Mouse (Mus musculus) forebrain, embryonic 13.5 days (tissue): ENCODE measurements around the gene Zfpm1. TPM values are rescaled to one million over a fixed set of nuclear protein-coding genes. Genes with fewer than 3 reads are reported as not detected.

Experiments
- ATAC-seq: fragments of 200-750 bp; cut with Nextera tagmentation; 2 replicates; pipeline ENCODE4 v1.8.0; 2017
- H3K27ac ChIP-seq: fragments of 300-500 bp; sonication (generic); 2 replicates; pipeline ENCODE4 v1.5.1; 2015; ENCODE audit warnings: inconsistent platforms, mild to moderate bottlenecking, moderate library complexity
- H3K27me3 ChIP-seq: fragments of 300-500 bp; sonication (generic); 2 replicates; pipeline ENCODE4 v1.6.1; 2015; ENCODE audit warnings: mild to moderate bottlenecking, inconsistent platforms
- H3K36me3 ChIP-seq: fragments of 300-500 bp; sonication (generic); 2 replicates; pipeline ENCODE4 v1.6.1; 2015; ENCODE audit warnings: mild to moderate bottlenecking, inconsistent platforms; ENCODE audit not compliant: poor library complexity, severe bottlenecking
- H3K4me1 ChIP-seq: fragments of 300-500 bp; sonication (generic); 2 replicates; pipeline ENCODE4 v1.6.1; 2015; ENCODE audit warnings: inconsistent platforms
- H3K4me2 ChIP-seq: fragments of 300-500 bp; sonication (generic); 2 replicates; pipeline ENCODE4 v1.6.1; 2015; ENCODE audit warnings: inconsistent platforms, mild to moderate bottlenecking, moderate library complexity
- H3K4me3 ChIP-seq: fragments of 300-500 bp; sonication (generic); 2 replicates; pipeline ENCODE4 v1.5.1; 2015; ENCODE audit warnings: mild to moderate bottlenecking, inconsistent platforms
- H3K9ac ChIP-seq: fragments of 300-500 bp; sonication (generic); 2 replicates; pipeline ENCODE4 v1.6.1; 2015; ENCODE audit warnings: mild to moderate bottlenecking, inconsistent platforms
- H3K9me3 ChIP-seq: fragments of 300-500 bp; sonication (generic); replicated peaks from 2 replicates; pipeline ENCODE4 v1.6.1; 2016; ENCODE audit warnings: inconsistent platforms
- WGBS: fragments of 180-500 bp; shearing (Covaris S2); methylation state at CpG from one replicate; pipeline ENCODE4 v1.1.7; 2015; 5-methylcytosine and 5-hydroxymethylcytosine counted together
- polyA plus RNA-seq: library from polyadenylated mRNA; unstranded; fragments of >200 nt; fragmentation: Nextera tagmentation; extraction: Ambion mirVana; gene quantifications from 2 replicates; pipeline ENCODE4 v1.2.1, GENCODE M21; 2015

Zfpm1 gene
- 0.48 and 0.49 TPM in 2 replicates for polyA plus RNA-seq

DNA sequence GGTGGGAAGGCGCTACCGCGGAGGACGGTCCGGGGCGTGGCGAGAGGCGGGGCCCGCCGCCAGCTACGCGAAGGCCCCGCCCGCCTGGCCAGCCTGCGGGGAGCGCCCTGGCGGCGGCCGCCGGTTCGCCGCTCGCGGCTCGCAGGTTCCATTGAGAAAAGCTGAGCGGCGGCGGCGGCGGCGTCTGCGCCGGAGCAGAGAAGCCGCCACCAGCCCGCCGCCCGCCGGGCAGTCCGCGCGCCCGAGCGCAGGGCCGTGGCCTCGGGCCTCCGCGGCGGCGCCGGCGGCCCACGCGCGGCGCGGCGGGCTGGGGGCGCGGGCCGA lies at the start of gene Zfpm1:
TSS of gene Zfpm1 (plus strand) at position 107 of the 324 bp plus-strand sequence.
- H3K4me3 ChIP-seq = peak within 1 kb of the TSS; percentile 61
- H3K4me1 ChIP-seq = peaks cover 42% of the 10 kb centered on the region
- peak within 1 kb of the TSS; percentile 75 for H3K9ac ChIP-seq
- no peak for ATAC-seq
- no peaks in the 10 kb centered on the region for H3K9me3 ChIP-seq
- H3K27ac ChIP-seq = peak within 1 kb of the TSS; percentile 51
- peaks cover 42% of the 10 kb centered on the region for H3K27me3 ChIP-seq
- peak within 1 kb of the TSS; percentile 97 for H3K4me2 ChIP-seq
- 0% methylated on average over 25 of the region's 60 CpGs for whole genome bisulfite sequencing
- H3K36me3 ChIP-seq = no peaks in the 10 kb centered on the region

DNA sequence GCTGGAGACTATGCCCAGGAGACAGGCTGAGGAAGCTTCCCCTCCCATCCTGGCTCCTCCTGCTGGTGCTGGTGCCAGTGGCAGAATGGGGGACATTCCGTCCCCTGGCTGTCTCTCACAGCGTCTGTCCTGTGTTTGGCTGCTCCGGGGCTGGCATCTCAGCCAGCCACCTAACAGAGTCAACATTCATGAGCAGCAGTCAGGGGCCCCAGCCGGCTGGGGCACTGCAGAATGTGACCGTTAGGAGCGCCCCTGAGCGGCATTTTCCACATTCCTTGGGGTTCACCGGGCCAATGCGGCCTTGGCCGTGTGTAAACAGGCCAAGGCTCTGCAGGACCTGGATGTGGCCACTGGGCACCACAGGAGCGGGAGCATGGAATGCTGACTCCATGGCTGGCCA lies 47.9 kb upstream of the Zfpm1 start:
- Histone ChIP-seq H3K36me3 (no peaks in the 10 kb centered on the region), H3K27me3 (peaks cover 41% of the 10 kb centered on the region), H3K4me1 (peaks cover 14% of the 10 kb centered on the region), H3K27ac (no peak overlapping the region), H3K9ac (no peak overlapping the region), H3K4me3 (no peak overlapping the region), H3K4me2 (no peak overlapping the region), H3K9me3 (no peaks in the 10 kb centered on the region)
- ATAC-seq = no peak
- 38% methylated on average over 11 of the region's 11 CpGs for WGBS

DNA sequence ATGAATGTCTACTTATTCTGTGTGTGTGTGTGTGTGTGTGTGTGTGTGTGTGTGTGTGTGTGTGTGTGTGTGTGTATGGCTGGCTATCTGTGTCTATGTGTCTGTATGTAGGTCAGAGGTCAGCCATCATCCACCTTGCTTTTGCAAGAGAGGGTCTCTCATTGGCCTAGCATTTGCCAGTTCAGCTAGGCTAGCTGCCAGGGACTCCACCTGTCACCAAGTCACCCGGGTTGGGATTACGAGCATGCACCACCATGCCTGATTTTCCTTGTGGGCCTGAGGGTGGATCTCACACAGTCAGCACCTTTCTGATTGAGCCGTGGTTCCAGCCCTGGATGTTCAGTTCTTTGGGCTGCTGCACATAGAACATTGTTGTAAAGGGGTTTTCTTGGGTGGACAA lies 45.4 kb upstream of the Zfpm1 start:
- no peaks in the 10 kb centered on the region for H3K9me3 ChIP-seq
- no peak overlapping the region for H3K27ac ChIP-seq
- no peak for ATAC-seq
- no peak overlapping the region for H3K9ac ChIP-seq
- 93% methylated on average over 3 of the region's 3 CpGs for WGBS
- H3K27me3 ChIP-seq = peaks cover 16% of the 10 kb centered on the region
- no peak overlapping the region for H3K4me2 ChIP-seq
- H3K36me3 ChIP-seq = no peaks in the 10 kb centered on the region
- no peaks in the 10 kb centered on the region for H3K4me1 ChIP-seq
- H3K4me3 ChIP-seq = no peak overlapping the region

DNA sequence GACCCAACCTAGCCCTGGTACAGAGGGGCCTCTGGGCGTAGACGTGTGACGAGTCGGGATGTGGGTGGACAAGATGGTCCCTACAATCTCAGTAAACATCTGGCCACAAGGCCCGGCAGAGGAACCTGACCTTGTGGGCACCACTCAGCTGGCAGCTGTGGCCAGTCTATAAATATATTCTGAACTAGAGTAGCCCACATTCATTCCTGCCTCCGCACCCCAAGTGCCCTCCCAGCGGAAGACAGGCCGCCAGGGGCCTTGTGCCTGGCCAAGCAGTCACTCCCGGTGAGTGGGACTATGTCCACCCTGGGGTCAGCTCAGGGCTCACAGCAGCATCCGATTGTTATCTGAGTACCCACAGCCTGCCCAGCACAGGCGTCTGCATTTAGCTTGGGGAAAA lies 43.7 kb upstream of the Zfpm1 start:
- no peaks in the 10 kb centered on the region for H3K36me3 ChIP-seq
- H3K9ac ChIP-seq = no peak overlapping the region
- H3K4me3 ChIP-seq = no peak overlapping the region
- no peak for ATAC-seq
- H3K4me1 ChIP-seq = no peaks in the 10 kb centered on the region
- 0 out of 2 replicates have a peak, but pooled peaks cover under 1% of the 10 kb centered on the region for H3K27me3 ChIP-seq
- WGBS = 88% methylated on average over 11 of the region's 11 CpGs
- H3K4me2 ChIP-seq = no peak overlapping the region
- no peak overlapping the region for H3K27ac ChIP-seq
- no peaks in the 10 kb centered on the region for H3K9me3 ChIP-seq

DNA sequence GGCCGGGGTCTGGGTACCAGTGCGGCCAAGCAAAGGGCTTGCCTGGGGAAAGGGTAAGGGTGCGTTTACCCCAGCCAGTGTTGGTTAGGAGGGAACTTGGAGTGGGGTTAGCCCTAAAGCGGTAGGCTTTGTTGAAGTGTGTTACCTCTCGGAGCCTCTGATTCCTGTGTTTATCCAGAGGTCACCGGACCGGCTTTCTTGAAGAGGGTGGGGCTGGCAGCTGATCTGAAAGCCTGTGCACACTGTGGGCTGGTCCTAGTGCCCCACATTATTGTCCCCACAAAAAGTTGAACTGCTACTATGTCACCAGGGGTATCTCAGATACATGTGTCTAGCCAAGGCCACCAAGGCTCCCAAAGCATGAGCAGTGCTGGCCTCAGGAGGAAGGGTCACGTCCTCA lies 43.2 kb upstream of the Zfpm1 start:
- Histone ChIP-seq H3K4me2 (no peak overlapping the region), H3K36me3 (no peaks in the 10 kb centered on the region), H3K27ac (no peak overlapping the region), H3K9ac (no peak overlapping the region), H3K27me3 (no peaks in the 10 kb centered on the region), H3K4me3 (no peak overlapping the region), H3K4me1 (no peaks in the 10 kb centered on the region), H3K9me3 (no peaks in the 10 kb centered on the region)
- ATAC-seq = no peak
- WGBS = 76% methylated on average over 8 of the region's 8 CpGs

DNA sequence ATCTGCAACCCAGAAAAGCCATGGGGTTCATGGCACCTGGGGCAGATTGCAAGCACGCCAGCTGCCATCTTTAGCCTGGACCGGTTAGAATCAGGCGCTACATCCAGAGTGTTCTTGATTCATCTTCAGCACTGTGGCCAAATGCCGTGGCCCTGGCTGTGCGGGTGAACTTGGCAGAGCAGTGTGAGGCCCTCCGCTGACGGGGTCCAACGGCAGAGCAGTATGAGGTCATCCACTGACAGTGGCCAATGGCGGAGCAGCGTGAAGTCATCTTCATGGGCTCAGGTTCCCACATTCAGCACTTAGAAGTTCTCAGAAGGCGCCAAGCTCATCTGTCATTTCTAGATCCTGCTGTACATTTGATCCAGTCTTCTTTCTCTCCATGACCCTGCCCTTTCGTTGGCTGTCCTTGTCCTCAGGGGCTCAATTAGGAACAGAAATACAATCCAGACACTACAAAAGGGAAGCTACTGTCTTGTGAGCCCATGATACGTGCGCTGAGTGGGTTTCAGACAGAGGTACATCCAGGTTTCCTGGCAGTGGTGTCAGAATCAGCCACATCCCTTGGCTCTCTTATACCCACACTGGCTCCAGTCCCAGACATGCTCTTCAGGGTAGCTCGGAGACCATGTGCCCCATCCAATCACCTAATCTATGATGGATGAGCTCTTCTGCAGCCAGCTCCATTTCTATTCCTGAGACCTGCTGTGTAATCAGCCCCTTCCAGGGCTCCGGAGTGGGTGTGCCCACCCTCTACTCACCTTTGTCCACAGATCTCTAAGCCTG lies 41.5 kb upstream of the Zfpm1 start:
- H3K4me1 ChIP-seq = no peaks in the 10 kb centered on the region
- no peak overlapping the region for H3K4me2 ChIP-seq
- no peaks in the 10 kb centered on the region for H3K27me3 ChIP-seq
- H3K9me3 ChIP-seq = no peaks in the 10 kb centered on the region
- no peak overlapping the region for H3K4me3 ChIP-seq
- no peak for ATAC-seq
- H3K36me3 ChIP-seq = no peaks in the 10 kb centered on the region
- H3K9ac ChIP-seq = no peak overlapping the region
- H3K27ac ChIP-seq = no peak overlapping the region
- 84% methylated on average over 16 of the region's 16 CpGs for WGBS

DNA sequence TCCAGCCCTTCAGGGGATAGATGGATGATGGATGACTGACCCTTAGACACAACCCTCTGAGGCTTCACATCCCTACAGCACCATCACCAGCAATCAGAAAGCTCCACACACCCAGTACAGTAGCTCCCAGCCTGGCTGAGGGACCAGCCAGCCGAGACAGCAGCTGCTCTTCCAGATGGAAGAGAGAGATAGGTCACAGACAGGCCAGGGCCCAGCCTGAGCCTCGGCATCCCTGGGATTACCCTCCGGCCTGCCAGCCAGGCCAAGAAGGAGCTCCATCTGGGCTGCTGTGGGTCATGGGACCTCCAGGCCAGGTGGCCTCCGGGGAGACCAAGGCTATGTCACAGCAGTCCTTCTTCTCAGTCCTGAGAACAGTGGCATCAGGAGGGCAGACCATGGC lies 38.6 kb upstream of the Zfpm1 start:
- no peaks in the 10 kb centered on the region for H3K9me3 ChIP-seq
- no peak overlapping the region for H3K4me3 ChIP-seq
- no peak for ATAC-seq
- no peak overlapping the region for H3K27ac ChIP-seq
- no peaks in the 10 kb centered on the region for H3K27me3 ChIP-seq
- peaks cover 4% of the 10 kb centered on the region; the same call in 1 of the 2 replicates for H3K4me1 ChIP-seq
- H3K36me3 ChIP-seq = no peaks in the 10 kb centered on the region
- H3K4me2 ChIP-seq = no peak overlapping the region
- WGBS = 89% methylated on average over 4 of the region's 4 CpGs
- H3K9ac ChIP-seq = no peak overlapping the region

DNA sequence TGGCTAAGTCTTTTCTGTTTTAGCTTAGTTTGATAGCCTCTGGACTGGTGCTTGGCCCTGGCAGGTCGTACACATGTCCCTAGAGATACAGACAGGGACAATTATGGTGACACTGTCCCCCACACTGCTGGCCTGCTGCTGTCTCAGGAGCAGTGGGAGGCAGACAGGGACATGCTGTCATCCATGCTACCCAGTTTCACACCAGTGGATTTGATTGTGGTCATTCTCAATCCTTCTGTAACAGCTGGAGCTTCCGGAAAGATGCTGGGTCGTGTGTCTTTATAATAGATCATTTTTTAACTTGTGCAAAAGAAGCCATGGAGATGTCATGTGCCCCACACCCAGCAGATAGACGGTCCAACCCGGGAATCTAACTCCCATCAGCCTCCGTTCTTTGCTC lies 36.8 kb upstream of the Zfpm1 start:
- no peak overlapping the region for H3K4me2 ChIP-seq
- WGBS = 81% methylated on average over 6 of the region's 6 CpGs
- no peak overlapping the region for H3K9ac ChIP-seq
- no peak overlapping the region for H3K27ac ChIP-seq
- H3K4me1 ChIP-seq = peaks cover 4% of the 10 kb centered on the region; the same call in 1 of the 2 replicates
- H3K9me3 ChIP-seq = no peaks in the 10 kb centered on the region
- H3K4me3 ChIP-seq = no peak overlapping the region
- no peaks in the 10 kb centered on the region for H3K27me3 ChIP-seq
- no peak for ATAC-seq
- no peaks in the 10 kb centered on the region for H3K36me3 ChIP-seq

DNA sequence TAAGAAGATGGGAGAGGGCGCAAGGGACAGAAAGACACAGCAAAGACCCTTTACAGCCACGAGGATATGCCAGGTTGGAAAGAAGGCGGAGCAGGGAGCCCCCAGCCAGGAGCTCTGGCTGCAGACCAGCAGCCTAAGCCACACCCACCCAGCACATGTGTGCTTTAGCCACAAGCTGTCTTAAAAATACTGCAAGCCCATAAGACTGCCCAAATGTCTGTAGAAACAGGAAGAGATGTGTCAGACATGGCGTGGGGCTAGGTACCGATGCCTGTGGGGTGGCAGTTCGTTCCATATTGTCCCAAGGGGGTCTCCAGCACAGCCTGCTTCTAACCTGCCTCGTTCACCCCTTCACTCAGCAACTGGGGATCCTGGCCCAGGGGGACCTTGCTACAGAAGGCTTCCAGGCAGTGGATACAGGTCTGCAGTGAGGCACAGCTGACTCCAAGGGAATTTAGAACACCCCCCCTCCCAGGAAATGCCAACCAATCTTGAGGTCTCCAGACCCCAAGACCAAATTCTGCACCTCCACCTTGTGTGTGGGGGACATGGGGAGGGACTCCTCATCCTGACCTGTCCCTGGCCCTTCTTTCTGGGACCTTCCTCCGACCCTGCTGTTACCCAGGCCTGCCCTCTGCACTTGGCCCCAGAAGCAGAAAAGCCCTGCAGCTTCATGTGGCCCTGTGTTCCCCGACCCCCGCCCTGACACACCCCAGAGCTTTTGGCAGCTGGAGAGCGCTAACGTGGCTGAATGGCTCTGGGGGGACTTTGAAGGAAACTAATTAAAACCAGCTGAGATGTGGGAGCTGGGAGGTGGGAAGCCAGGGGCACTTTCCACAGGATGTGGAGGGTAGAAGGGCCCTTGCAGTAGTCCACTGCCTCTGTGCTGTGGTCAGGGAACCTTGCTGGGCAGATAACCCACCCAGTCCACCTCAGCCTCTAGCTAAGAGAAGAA lies 35.4 kb upstream of the Zfpm1 start:
- 45% methylated on average over 12 of the region's 12 CpGs for WGBS
- H3K36me3 ChIP-seq = no peaks in the 10 kb centered on the region
- no peak overlapping the region for H3K4me3 ChIP-seq
- no peaks in the 10 kb centered on the region for H3K27me3 ChIP-seq
- H3K9ac ChIP-seq = no peak overlapping the region
- no peak overlapping the region for H3K4me2 ChIP-seq
- H3K27ac ChIP-seq = no peak overlapping the region
- H3K9me3 ChIP-seq = no peaks in the 10 kb centered on the region
- no peak for ATAC-seq
- peaks cover 4% of the 10 kb centered on the region; the same call in 1 of the 2 replicates for H3K4me1 ChIP-seq

DNA sequence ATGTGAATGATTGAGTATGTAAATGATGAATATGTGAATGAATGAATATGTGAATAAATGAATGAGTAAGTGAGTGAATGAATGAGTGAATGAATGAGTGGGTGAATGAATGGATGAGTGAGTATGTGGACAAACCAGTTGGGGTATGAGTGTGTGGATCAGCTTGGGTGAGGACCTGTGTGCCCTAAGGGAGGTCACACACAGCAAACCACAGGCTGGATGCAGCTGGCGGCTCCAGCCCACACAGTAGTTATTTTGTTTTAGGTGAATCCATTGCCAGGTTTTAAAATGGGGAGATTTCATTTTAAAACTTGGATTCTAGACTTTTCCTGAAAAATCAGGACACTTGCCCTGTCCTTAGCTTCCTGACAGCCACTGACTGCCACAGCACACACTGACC lies 30.2 kb upstream of the Zfpm1 start:
- Histone ChIP-seq H3K4me3 (no peak overlapping the region), H3K9me3 (no peaks in the 10 kb centered on the region), H3K9ac (no peak overlapping the region), H3K27ac (no peak overlapping the region), H3K4me1 (no peaks in the 10 kb centered on the region), H3K4me2 (no peak overlapping the region), H3K27me3 (0 out of 2 replicates have a peak, but pooled peaks cover 5% of the 10 kb centered on the region), H3K36me3 (no peaks in the 10 kb centered on the region)
- WGBS = 83% methylated on average over 1 of the region's 1 CpGs
- no peak for ATAC-seq

DNA sequence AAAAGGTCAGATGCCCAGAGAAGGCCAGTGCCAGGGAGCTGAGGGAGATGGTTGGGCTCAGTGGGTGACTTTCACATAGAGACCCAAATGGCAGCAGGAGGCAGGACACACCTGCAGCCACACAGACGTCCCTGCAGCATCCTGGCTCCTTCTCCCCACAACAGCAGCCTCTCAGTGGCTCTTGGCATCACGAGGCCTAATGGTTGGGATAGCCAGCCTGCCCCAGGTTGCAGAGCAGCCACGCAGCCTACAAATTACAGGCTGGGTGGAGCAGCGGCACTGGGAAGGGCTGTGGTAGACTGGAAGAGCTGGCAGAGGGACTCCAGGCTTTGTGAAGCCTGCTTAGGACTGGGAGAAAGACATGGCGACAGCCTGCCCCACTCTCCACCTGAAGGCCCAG lies 29.6 kb upstream of the Zfpm1 start:
- ATAC-seq = no peak
- 63% methylated on average over 5 of the region's 5 CpGs for WGBS

DNA sequence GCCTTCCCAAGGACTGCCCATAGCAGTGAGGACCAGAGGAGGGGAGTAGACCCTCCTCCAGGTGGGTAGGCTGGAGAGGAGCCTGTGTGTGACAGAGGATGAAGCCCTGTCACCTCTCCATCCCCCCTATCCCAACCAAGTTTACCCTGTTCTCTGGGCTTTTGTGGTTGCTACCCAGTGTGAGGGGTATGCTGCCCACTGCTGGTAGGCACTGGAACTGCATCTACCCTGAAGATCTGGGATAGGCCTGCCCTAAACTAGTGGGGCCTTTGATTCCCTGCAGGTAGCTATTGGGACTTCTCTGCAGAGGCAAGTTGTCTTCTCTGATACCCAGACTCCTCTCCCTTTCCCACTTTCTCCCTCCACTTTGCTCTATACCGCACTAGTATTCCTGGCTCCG lies 22.6 kb upstream of the Zfpm1 start:
- Histone ChIP-seq H3K9ac (0 out of 2 replicates have a peak overlapping the region, but pooled peaks have one; percentile 5), H3K9me3 (no peaks in the 10 kb centered on the region), H3K27ac (no peak overlapping the region), H3K36me3 (no peaks in the 10 kb centered on the region), H3K4me2 (no peak overlapping the region), H3K4me1 (no peaks in the 10 kb centered on the region), H3K4me3 (no peak overlapping the region), H3K27me3 (0 out of 2 replicates have a peak, but pooled peaks cover 10% of the 10 kb centered on the region)
- WGBS = 53% methylated on average over 2 of the region's 2 CpGs
- ATAC-seq = no peak

More for the DNA sequence above, 29.6 kb upstream of the Zfpm1 start:
- no peak overlapping the region for H3K4me2 ChIP-seq
- no peak overlapping the region for H3K9ac ChIP-seq
- H3K4me3 ChIP-seq = no peak overlapping the region
- 0 out of 2 replicates have a peak, but pooled peaks cover 5% of the 10 kb centered on the region for H3K27me3 ChIP-seq
- H3K4me1 ChIP-seq = no peaks in the 10 kb centered on the region
- H3K9me3 ChIP-seq = no peaks in the 10 kb centered on the region
- no peak overlapping the region for H3K27ac ChIP-seq
- H3K36me3 ChIP-seq = no peaks in the 10 kb centered on the region
